Mouse (Mus musculus): ENCODE measurements around the gene Olfr1432.
"Not testable (repeated sequence)": the region's sequence is repeated elsewhere in the genome, so short reads cannot be mapped to it uniquely, and the experiment has no call there.

Gene Olfr1432

GRCm38 (mm10) chr19:12232496-12232895, at the start of gene Olfr1432:
Olfr1432 (minus strand) TSS chr19:12232596.
- DNase-seq (ENCODE audit: low spot score in 2 of 2) = not testable (repeated sequence)

- DNase-seq (ENCODE audit: low spot score in 2 of 2) = no peak
Observed at GRCm38 (mm10) chr19:12279554-12279953, 47.2 kb upstream of the Olfr1432 start, which contains the start of gene Olfr1434. Olfr1434 (plus strand) TSS chr19:12279854.

GRCm38 (mm10) chr19:12260732-12261131, 28.3 kb upstream of the Olfr1432 start, which contains the start of gene Olfr235:
Olfr235 (plus strand) TSS chr19:12261032.
- DNase-seq (ENCODE audit: low spot score in 2 of 2) = no peak

DNA sequence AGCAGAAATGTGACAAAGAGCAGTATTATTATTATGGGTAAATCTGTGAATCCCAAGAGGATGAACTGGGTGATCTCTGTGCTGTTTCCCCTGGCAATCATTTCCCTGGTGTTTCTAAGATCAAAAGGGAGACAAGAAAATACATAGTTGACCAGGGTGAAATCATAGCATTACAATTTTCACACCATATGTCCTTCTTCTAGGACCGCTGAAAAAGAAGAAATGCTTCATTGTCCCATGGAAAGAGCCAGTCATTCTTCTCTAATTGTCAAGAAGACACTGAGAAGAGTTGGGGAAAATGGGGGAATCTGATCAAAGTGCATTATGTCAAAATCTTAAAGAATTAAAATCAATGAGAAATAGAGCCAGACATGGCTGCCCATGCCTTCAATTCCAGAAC, 9.2 kb upstream of the Olfr1432 start, which contains the start of gene Olfr262:
Gene Olfr262 (minus strand): TSS at position 101 of the 400 bp plus-strand sequence.
- no peak for DNase-seq (ENCODE audit: low spot score in 2 of 2)

- no peak for DNase-seq (ENCODE audit: low spot score in 2 of 2)
Observed at GRCm38 (mm10) chr19:12200334-12200733, 32.1 kb downstream of the Olfr1432 start, which contains the start of gene Olfr1431. Olfr1431 (plus strand) TSS chr19:12200634.

DNA sequence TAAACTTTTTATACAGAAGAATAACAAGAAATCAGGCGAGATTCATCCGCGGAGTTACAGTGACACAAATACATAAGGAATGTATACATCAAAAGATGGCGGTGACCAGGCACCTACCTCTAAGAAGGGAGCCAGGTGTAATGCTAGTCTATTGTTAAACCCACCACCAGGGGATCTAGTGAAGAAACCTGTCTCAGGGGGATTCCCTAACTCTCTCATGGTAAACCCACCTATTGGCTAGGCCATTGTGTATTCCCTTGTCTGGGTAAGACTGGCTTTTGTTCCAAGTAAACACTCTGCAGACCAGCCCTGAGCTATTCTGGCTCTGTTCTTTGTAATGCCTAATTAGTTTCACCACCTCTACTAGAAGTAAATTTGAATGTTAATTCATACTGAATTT, 33.3 kb downstream of the Olfr1432 start:
- not testable (repeated sequence) for DNase-seq (ENCODE audit: low spot score in 2 of 2)

Data from frontal cortex, postnatal 14 days (tissue).